Mouse (Mus musculus) heart, postnatal 0 days (tissue): Measurements from ENCODE around the gene Npepps.

Experiments
- CTCF ChIP-seq: IDR thresholded peaks from 2 replicates; pipeline ENCODE4 v1.5.1; 2016; ENCODE audit warnings: antibody characterized with exemption, control low read depth, low read depth
- EP300 ChIP-seq: IDR thresholded peaks from 2 replicates; pipeline ENCODE4 v1.6.1; 2016; ENCODE audit warnings: antibody characterized with exemption, low read depth

GRCm38 (mm10) chr11:97184875-97185274 lies 95.6 kb downstream of the Npepps start:
- no peak for TF ChIP-seq CTCF
- no peak for TF ChIP-seq EP300
